Mouse (Mus musculus): ENCODE results near the gene Nlgn3. TPM values are rescaled to one million over a fixed set of nuclear protein-coding genes. Genes with fewer than 3 reads are reported as not detected.

Gene Nlgn3
- 0.39 TPM for polyA plus RNA-seq (2014; fragmentation: Illumina TruSeq; extraction: RNeasy Lipid Tissue Mini Kit (QIAGEN cat#74804); ENCODE audit: low read depth, low replicate concordance)

DNA sequence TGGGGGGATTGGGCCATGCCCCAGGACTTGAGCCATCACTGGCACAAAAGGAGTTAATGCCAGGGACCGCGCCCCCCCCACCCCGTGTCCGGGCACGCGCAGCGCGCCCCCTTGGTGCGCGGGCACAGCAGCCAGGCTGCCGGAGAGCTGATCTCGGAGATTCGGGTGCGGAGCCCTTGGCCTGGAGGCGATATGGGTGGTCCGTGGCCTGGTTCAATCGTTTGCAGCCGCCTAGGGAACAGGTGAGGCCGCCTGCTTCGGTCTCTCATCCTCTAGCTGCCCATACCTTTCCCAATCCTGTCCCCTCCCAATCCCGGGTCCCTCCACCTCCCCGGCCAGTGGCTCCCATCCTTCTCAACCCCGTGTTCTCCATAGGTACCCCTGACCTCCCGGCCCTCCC, at the start of gene Nlgn3:
TSS of gene Nlgn3 (plus strand) at position 114 of the 400 bp plus-strand sequence.

DNA sequence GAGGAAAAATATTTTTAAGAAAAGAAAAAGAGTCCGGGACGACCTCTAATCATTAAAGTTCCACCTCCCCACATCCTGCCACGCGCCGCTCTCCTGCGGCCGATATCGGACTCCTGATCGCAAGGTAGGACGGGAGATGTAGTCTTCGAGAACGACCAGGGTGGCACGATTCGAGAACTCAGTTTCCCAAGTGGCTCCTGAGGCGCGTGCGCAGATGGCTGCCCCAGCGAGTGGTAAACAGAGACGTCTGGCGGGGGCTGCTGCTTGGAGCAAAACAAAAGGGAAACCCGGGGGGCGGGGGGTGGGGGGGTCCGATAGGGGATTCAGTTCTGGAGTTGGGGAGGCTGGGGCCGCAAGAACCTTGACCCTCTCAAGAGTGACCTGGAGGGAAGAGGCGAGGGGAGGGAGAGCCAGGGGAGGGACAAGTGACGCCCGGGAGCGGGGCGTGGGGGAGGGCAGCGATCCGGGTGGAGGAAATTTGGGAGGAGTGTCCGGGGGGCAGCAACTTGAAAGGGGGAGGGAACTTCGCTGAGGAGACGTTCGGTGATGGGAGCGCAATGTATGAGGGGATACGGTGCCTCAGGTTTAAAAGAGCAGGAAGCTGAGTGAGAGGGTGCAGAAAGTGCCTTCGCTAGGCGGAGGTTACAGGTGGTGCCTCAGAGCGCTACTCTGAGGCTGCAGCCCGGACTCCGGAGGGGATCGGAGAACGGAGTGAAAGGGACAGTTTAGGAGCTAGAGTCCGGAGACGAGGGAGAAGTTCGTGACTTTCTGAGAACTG, 44.8 kb upstream of the Nlgn3 start, which contains the start of gene Foxo4:
TSS of gene Foxo4 (plus strand) at position 577 of the 778 bp plus-strand sequence.

DNA sequence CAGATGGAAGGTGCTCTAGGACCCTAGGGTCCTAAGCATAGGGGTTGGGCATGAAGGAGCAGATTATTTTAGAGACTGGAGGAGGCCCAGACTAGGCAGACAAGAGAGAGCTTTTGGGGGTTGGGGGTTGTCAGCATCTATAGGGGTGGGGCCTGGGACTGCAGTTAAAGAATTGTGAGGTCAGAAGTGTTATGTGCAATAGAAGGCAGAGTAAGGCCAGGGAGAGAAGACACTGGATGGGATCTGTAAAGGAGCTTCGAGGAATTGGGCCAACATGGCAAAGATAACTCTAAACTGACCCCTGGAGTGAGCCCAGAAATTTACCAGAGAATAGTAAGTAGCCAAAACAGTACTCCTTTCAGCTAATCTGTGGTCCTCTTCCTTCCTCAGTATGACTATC, 35.1 kb upstream of the Nlgn3 start, which contains the start of gene Gm614:
TSS of gene Gm614 (minus strand) at position 101 of the 400 bp plus-strand sequence.

DNA sequence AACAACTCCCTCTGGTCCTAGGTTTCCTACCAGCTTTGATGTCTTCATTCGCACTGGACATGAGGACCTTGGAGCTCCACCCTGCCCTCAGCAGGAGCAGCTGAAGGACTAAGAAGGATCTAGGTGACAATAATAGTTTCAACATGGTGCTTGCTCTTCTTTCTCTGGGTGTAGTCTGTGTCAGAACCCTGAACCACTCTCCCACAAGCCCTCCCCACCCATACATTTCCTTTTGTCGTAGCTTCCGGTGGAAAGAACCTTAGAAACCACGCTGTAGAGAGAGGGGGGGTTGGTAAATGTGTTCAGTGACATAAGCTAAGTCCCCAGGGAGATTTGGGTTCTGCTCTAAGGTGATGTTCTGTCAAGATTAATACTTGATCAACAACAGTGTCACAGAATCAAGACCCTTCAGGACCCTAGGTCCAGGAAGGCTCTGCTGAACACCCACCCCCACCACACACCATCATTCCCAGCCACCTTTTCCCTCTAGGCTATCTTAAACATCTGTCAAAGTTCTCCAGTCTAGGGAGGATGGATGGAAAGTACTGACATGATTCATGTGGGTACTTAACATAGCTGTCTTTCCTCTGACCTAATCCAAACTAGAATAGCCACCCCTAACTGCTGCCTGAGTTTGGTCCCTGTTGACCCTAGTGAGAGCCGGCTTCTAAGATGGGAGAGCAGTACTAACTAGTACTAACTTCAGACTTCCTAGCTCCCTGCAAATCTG, 30.8 kb upstream of the Nlgn3 start, which contains the start of gene Il2rg:
TSS of gene Il2rg (minus strand) at position 231 of the 730 bp plus-strand sequence.

DNA sequence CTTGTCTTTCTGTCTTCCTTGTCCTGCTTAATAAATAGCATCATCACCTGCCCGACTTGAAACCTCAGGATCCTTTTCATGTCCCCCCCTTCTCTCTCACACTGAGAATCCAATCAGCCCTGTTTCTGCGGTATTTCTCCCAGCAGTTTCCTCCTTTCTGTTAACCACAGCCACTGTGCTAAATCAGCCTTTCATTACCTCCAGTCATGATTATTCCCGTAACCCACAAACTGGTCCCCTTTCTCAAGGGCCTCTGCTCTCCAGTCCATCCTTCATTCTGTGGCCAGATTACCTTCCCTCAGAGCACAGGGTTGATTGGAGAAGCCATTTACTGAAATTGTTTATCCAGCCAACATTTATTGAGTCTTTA, 30.2 kb upstream of the Nlgn3 start, which contains the start of gene Gm20489:
TSS of gene Gm20489 (minus strand) at position 269 of the 370 bp plus-strand sequence.

DNA sequence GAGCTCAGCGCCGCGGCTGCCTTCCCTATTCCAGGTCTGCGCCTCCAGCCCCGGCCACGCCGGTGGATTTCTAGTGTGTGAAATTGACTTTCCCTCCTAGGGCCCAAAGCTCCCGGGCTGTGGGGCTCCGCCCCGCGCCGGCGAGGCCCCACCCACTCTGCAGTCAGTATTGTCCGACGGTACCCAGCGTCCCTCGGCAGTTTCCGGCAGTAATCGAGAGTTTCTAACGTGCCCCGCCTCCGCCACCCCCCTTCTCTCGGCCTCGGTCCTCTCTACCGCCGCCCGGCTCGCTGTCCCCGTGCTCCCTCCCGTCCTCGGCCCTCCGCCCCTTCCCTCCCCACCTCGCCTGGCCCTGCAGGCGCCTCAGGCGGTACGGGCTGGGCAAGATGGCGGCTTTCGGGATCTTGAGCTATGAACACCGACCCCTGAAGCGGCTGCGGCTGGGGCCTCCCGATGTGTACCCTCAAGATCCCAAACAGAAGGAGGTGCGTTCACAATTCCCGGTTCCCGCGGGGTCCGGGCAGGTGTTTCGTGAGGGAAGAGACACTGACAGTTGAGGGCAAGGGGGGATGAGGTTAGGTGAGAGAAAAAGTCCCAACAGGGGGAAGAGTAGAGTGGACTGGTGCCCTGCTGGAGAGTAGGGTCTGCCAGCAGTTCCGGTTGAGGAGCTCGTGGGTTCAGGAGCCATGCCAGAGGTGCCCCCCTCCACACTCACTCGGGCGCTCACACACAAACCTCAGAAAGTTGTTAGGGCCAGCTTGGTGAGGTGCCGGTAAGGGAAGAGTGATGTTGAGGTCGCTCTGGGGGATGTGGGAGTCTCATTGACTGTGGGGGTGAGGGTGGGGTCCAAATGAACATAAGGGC, 24.9 kb upstream of the Nlgn3 start, which contains the start of gene Med12:
TSS of gene Med12 (plus strand) at position 156 of the 864 bp plus-strand sequence.

Other genes with a start within 250 kb of the Nlgn3 start
- not detected for gene Tex11, start 239.5 kb upstream of the Nlgn3 start, polyA plus RNA-seq (2014; fragmentation: Illumina TruSeq; extraction: RNeasy Lipid Tissue Mini Kit (QIAGEN cat#74804); ENCODE audit: low read depth, low replicate concordance)
- not detected for gene Slc7a3, start 213.1 kb upstream of the Nlgn3 start, polyA plus RNA-seq (2014; fragmentation: Illumina TruSeq; extraction: RNeasy Lipid Tissue Mini Kit (QIAGEN cat#74804); ENCODE audit: low read depth, low replicate concordance)
- gene Snx12, start 76.6 kb upstream of the Nlgn3 start, polyA plus RNA-seq (2014; fragmentation: Illumina TruSeq; extraction: RNeasy Lipid Tissue Mini Kit (QIAGEN cat#74804); ENCODE audit: low read depth, low replicate concordance), result 22.7 TPM
- gene Foxo4, start 44.6 kb upstream of the Nlgn3 start, polyA plus RNA-seq (2014; fragmentation: Illumina TruSeq; extraction: RNeasy Lipid Tissue Mini Kit (QIAGEN cat#74804); ENCODE audit: low read depth, low replicate concordance), result 54.5 TPM
- not detected for gene Gm614, start 35.2 kb upstream of the Nlgn3 start, polyA plus RNA-seq (2014; fragmentation: Illumina TruSeq; extraction: RNeasy Lipid Tissue Mini Kit (QIAGEN cat#74804); ENCODE audit: low read depth, low replicate concordance)
- gene Il2rg, start 30.9 kb upstream of the Nlgn3 start, polyA plus RNA-seq (2014; fragmentation: Illumina TruSeq; extraction: RNeasy Lipid Tissue Mini Kit (QIAGEN cat#74804); ENCODE audit: low read depth, low replicate concordance), result 13.6 TPM
- gene Gm20489, start 30.1 kb upstream of the Nlgn3 start, polyA plus RNA-seq (2014; fragmentation: Illumina TruSeq; extraction: RNeasy Lipid Tissue Mini Kit (QIAGEN cat#74804); ENCODE audit: low read depth, low replicate concordance), result not detected
- gene Med12, start 25.1 kb upstream of the Nlgn3 start, polyA plus RNA-seq (2014; fragmentation: Illumina TruSeq; extraction: RNeasy Lipid Tissue Mini Kit (QIAGEN cat#74804); ENCODE audit: low read depth, low replicate concordance), result 33.3 TPM
- 0.31 TPM for gene Gjb1, start 77.2 kb downstream of the Nlgn3 start, polyA plus RNA-seq (2014; fragmentation: Illumina TruSeq; extraction: RNeasy Lipid Tissue Mini Kit (QIAGEN cat#74804); ENCODE audit: low read depth, low replicate concordance)
- gene Zmym3, start 121.7 kb downstream of the Nlgn3 start, polyA plus RNA-seq (2014; fragmentation: Illumina TruSeq; extraction: RNeasy Lipid Tissue Mini Kit (QIAGEN cat#74804); ENCODE audit: low read depth, low replicate concordance), result 23.4 TPM
- 86.4 TPM for gene Nono, start 130.2 kb downstream of the Nlgn3 start, polyA plus RNA-seq (2014; fragmentation: Illumina TruSeq; extraction: RNeasy Lipid Tissue Mini Kit (QIAGEN cat#74804); ENCODE audit: low read depth, low replicate concordance)
- gene Itgb1bp2, start 149.9 kb downstream of the Nlgn3 start, polyA plus RNA-seq (2014; fragmentation: Illumina TruSeq; extraction: RNeasy Lipid Tissue Mini Kit (QIAGEN cat#74804); ENCODE audit: low read depth, low replicate concordance), result 289 TPM
- gene Taf1, start 233.6 kb downstream of the Nlgn3 start, polyA plus RNA-seq (2014; fragmentation: Illumina TruSeq; extraction: RNeasy Lipid Tissue Mini Kit (QIAGEN cat#74804); ENCODE audit: low read depth, low replicate concordance), result 19.3 TPM